Mouse (Mus musculus) neural tube, embryonic 13.5 days (tissue): ENCODE data around the gene Gpx4. TPM values are rescaled to one million over a fixed set of nuclear protein-coding genes. Genes with fewer than 3 reads are reported as not detected.
A peak's percentile ranks its signal among the peaks of the same experiment; 100 is the strongest.

Experiments
- ATAC-seq: fragments of 200-750 bp; cut with Nextera tagmentation; 2 replicates; pipeline ENCODE4 v1.8.0; 2017; ENCODE audit warnings: low read depth, mild to moderate bottlenecking, moderate TSS enrichment, moderate library complexity
- H3K27ac ChIP-seq: fragments of 300-500 bp; sonication (generic); replicated peaks from 2 replicates; pipeline ENCODE4 v1.5.1; 2015; ENCODE audit warnings: moderate library complexity, mild to moderate bottlenecking, inconsistent platforms
- H3K27me3 ChIP-seq: fragments of 300-500 bp; sonication (generic); 2 replicates; pipeline ENCODE4 v1.6.1; 2015; ENCODE audit warnings: mild to moderate bottlenecking, inconsistent platforms
- H3K36me3 ChIP-seq: fragments of 300-500 bp; sonication (generic); 2 replicates; pipeline ENCODE4 v1.6.1; 2015; ENCODE audit warnings: mild to moderate bottlenecking, inconsistent platforms
- H3K4me1 ChIP-seq: fragments of 300-500 bp; sonication (generic); replicated peaks from 2 replicates; pipeline ENCODE4 v1.6.1; 2015; ENCODE audit warnings: inconsistent platforms
- H3K4me2 ChIP-seq: fragments of 300-500 bp; sonication (generic); 2 replicates; pipeline ENCODE4 v1.6.1; 2015; ENCODE audit warnings: inconsistent platforms, mild to moderate bottlenecking, moderate library complexity
- H3K4me3 ChIP-seq: fragments of 300-500 bp; sonication (generic); 2 replicates; pipeline ENCODE4 v1.5.1; 2015; ENCODE audit warnings: mild to moderate bottlenecking, inconsistent platforms
- H3K9ac ChIP-seq: fragments of 300-500 bp; sonication (generic); 2 replicates; pipeline ENCODE4 v1.6.1; 2015; ENCODE audit warnings: moderate library complexity, mild to moderate bottlenecking, inconsistent platforms
- H3K9me3 ChIP-seq: fragments of 300-500 bp; sonication (generic); 2 replicates; pipeline ENCODE4 v1.6.1; 2016; ENCODE audit warnings: inconsistent platforms
- WGBS: fragments of 180-500 bp; shearing (Covaris S2); methylation state at CpG from one replicate; pipeline ENCODE4 v1.1.7; 2015; 5-methylcytosine and 5-hydroxymethylcytosine counted together
- polyA plus RNA-seq: library from polyadenylated mRNA; unstranded; fragments of >200 nt; fragmentation: Nextera tagmentation; extraction: Ambion mirVana; gene quantifications from 2 replicates; pipeline ENCODE4 v1.2.1, GENCODE M21; 2015

Gene Gpx4
- polyA plus RNA-seq, 1 experiment from 2014 or later = 556 TPM

GRCm38 (mm10) chr10:80080396-80081070, 33.6 kb downstream of the Gpx4 start:
- 85% methylated on average over 16 of the region's 16 CpGs for WGBS
- no peak overlapping the region for H3K27ac ChIP-seq
- no peak overlapping the region for H3K9ac ChIP-seq
- H3K4me1 ChIP-seq = peaks cover 1% of the 10 kb centered on the region; the same call in 1 of the 2 replicates
- H3K9me3 ChIP-seq = no peaks in the 10 kb centered on the region
- no peaks in the 10 kb centered on the region for H3K27me3 ChIP-seq
- no peak overlapping the region for H3K4me3 ChIP-seq
- ATAC-seq = no peak
- H3K4me2 ChIP-seq = no peak overlapping the region
- H3K36me3 ChIP-seq = peaks cover 78% of the 10 kb centered on the region

- Histone ChIP-seq H3K4me3 (no peak overlapping the region), H3K4me2 (no peak overlapping the region), H3K9me3 (no peaks in the 10 kb centered on the region), H3K36me3 (peaks cover 78% of the 10 kb centered on the region), H3K9ac (no peak overlapping the region), H3K4me1 (no peaks in the 10 kb centered on the region), H3K27me3 (no peaks in the 10 kb centered on the region), H3K27ac (no peak overlapping the region)
- no peak for ATAC-seq
- WGBS = 79% methylated on average over 3 of the region's 3 CpGs
These were observed 34.1 kb downstream of the Gpx4 start for GRCm38 (mm10) chr10:80081075-80081474.

DNA sequence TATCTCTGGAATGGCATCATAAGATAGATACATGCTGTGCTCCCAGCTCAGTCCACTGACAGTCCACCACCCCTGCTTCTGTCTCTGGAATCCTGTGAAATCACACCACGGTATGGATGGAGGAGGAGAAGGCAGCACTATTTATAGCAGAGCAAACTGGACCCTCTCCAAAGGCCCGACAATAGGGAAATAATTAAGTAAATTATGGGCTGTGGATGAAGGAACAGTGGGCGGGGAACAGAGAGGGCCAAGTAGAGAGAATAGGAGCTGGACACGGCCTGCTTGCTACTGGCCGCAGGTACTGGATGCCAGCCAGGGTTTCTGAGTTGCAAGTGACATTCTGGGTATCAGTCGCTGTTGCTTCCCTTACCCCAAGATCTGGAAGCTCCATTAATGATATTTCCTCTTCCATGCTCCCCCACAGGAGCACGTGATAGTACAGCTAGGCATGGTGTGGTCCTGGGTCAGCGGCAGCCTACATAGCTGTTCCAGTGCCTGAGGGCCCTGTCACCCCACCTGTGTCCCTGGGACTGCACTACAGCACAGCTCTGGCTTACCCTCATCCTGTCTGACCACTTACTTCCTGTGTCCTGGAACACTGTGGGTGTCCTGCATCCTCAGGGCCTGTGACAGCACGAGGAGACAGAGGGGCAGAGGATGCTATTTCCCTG, 38.0 kb downstream of the Gpx4 start:
- no peaks in the 10 kb centered on the region for H3K27me3 ChIP-seq
- WGBS = 65% methylated on average over 9 of the region's 9 CpGs
- no peak overlapping the region for H3K4me2 ChIP-seq
- ATAC-seq = no peak
- H3K9me3 ChIP-seq = no peaks in the 10 kb centered on the region
- no peak overlapping the region for H3K4me3 ChIP-seq
- H3K27ac ChIP-seq = no peak overlapping the region
- peaks cover 53% of the 10 kb centered on the region for H3K36me3 ChIP-seq
- peaks cover 4% of the 10 kb centered on the region; the same call in 1 of the 2 replicates for H3K4me1 ChIP-seq
- no peak overlapping the region for H3K9ac ChIP-seq

DNA sequence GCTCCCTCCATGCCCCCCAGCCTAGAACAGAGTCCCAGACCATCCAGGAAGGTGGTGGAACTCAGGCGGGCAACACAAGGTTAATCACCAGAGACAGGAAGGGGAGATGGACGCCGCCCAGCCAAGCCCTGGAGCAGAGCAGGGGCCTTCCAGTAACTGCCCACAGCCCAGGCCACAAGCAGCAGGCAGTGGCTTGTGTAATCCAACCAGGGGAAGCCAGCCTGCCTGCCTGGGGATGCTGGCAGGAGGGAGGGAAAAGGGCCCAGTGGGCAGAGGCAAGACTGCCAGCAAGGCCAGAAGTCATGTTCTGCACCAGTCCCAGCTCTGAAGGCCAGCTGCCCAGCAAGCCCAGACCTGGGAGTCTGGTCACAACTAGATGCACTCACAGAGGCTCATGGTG, 39.9 kb downstream of the Gpx4 start:
- ATAC-seq = no peak
- Histone ChIP-seq H3K36me3 (peaks cover 34% of the 10 kb centered on the region), H3K4me2 (no peak overlapping the region)

DNA sequence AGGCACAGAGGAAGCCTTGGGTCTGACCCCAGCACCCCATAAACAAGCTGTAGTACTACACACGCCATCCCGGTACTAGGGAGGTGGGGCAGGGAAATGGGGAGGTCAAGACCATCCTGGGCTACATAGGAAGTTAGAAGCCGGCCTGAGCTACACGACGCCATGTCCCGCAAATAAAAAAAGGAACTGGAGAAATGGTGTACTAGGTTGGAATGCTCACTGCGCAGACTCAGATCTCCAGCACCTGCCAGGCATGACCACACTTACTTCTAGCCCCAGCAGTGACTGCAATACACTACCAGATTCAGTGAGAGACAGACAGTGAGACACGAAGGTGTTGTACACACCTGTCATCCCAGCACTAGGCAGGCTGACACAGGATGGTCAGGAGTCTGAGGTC, 40.5 kb downstream of the Gpx4 start:
- 91% methylated on average over 8 of the region's 8 CpGs for WGBS
- ATAC-seq = no peak

More for the DNA sequence above, 39.9 kb downstream of the Gpx4 start:
- H3K27ac ChIP-seq = no peak overlapping the region
- WGBS = 83% methylated on average over 3 of the region's 3 CpGs
- H3K4me3 ChIP-seq = no peak overlapping the region
- H3K9me3 ChIP-seq = no peaks in the 10 kb centered on the region
- H3K4me1 ChIP-seq = peaks cover 4% of the 10 kb centered on the region; the same call in 1 of the 2 replicates
- no peak overlapping the region for H3K9ac ChIP-seq
- no peaks in the 10 kb centered on the region for H3K27me3 ChIP-seq

GRCm38 (mm10) chr10:80089146-80089545, 42.2 kb downstream of the Gpx4 start:
- no peak overlapping the region for H3K27ac ChIP-seq
- no peak overlapping the region for H3K9ac ChIP-seq
- peaks cover 11% of the 10 kb centered on the region for H3K36me3 ChIP-seq
- peaks cover 4% of the 10 kb centered on the region; the same call in 1 of the 2 replicates for H3K4me1 ChIP-seq
- no peak for ATAC-seq
- H3K4me2 ChIP-seq = no peak overlapping the region
- 51% methylated on average over 4 of the region's 4 CpGs for WGBS
- no peaks in the 10 kb centered on the region for H3K9me3 ChIP-seq
- H3K4me3 ChIP-seq = no peak overlapping the region
- H3K27me3 ChIP-seq = no peaks in the 10 kb centered on the region

More for the DNA sequence above, 40.5 kb downstream of the Gpx4 start:
- H3K9me3 ChIP-seq = no peaks in the 10 kb centered on the region
- no peak overlapping the region for H3K4me2 ChIP-seq
- no peak overlapping the region for H3K4me3 ChIP-seq
- no peak overlapping the region for H3K27ac ChIP-seq
- no peak overlapping the region for H3K9ac ChIP-seq
- H3K27me3 ChIP-seq = no peaks in the 10 kb centered on the region
- peaks cover 28% of the 10 kb centered on the region for H3K36me3 ChIP-seq
- peaks cover 4% of the 10 kb centered on the region; the same call in 1 of the 2 replicates for H3K4me1 ChIP-seq

- Histone ChIP-seq H3K4me1 (peaks cover 4% of the 10 kb centered on the region; the same call in 1 of the 2 replicates), H3K36me3 (no peaks in the 10 kb centered on the region), H3K27ac (no peak overlapping the region), H3K27me3 (no peaks in the 10 kb centered on the region), H3K9me3 (no peaks in the 10 kb centered on the region), H3K4me3 (no peak overlapping the region), H3K4me2 (no peak overlapping the region), H3K9ac (no peak overlapping the region)
- ATAC-seq = no peak
- WGBS = 89% methylated on average over 6 of the region's 6 CpGs
These were observed 44.6 kb downstream of the Gpx4 start for GRCm38 (mm10) chr10:80091527-80091926.

DNA sequence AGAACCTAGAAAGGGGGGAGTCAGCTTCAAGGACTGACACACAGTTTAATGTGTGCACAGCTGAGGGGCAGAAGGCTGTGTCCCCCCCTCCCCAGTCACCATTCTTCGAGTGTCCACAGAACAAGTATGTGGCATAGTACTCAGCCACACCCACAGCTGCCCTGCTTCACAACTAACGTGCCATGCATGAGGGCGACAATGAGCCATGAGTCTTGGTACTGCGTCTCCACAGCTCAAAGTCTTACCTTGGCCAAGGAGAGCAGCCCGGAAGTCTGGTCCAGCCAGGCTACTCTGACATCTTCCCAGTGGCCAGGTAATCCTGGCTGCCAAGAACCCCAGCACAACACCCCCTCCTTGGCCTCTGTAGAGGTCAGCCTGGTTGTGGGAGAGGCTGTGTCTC, 45.7 kb downstream of the Gpx4 start:
- Histone ChIP-seq H3K9ac (no peak overlapping the region), H3K27me3 (no peaks in the 10 kb centered on the region), H3K36me3 (no peaks in the 10 kb centered on the region), H3K4me3 (no peak overlapping the region), H3K27ac (no peak overlapping the region), H3K9me3 (no peaks in the 10 kb centered on the region), H3K4me2 (no peak overlapping the region), H3K4me1 (peaks cover 12% of the 10 kb centered on the region; the same call in 1 of the 2 replicates)
- ATAC-seq = no peak
- WGBS = 78% methylated on average over 5 of the region's 5 CpGs

- Histone ChIP-seq H3K27me3 (no peaks in the 10 kb centered on the region), H3K4me3 (no peak overlapping the region), H3K4me1 (peaks cover 10% of the 10 kb centered on the region; the same call in 1 of the 2 replicates), H3K9ac (no peak overlapping the region), H3K4me2 (no peak overlapping the region), H3K27ac (no peak overlapping the region), H3K9me3 (no peaks in the 10 kb centered on the region), H3K36me3 (no peaks in the 10 kb centered on the region)
- no peak for ATAC-seq
- whole genome bisulfite sequencing = 94% methylated on average over 6 of the region's 6 CpGs
These were observed 47.1 kb downstream of the Gpx4 start for GRCm38 (mm10) chr10:80094085-80094484.

GRCm38 (mm10) chr10:80094684-80095083, 47.7 kb downstream of the Gpx4 start:
- Histone ChIP-seq H3K9me3 (no peaks in the 10 kb centered on the region), H3K4me2 (no peak overlapping the region), H3K4me3 (no peak overlapping the region), H3K36me3 (no peaks in the 10 kb centered on the region), H3K27me3 (no peaks in the 10 kb centered on the region), H3K9ac (no peak overlapping the region), H3K4me1 (peaks cover 9% of the 10 kb centered on the region; the same call in 1 of the 2 replicates), H3K27ac (no peak overlapping the region)
- no peak for ATAC-seq
- 90% methylated on average over 3 of the region's 3 CpGs for WGBS

- Histone ChIP-seq H3K4me2 (no peak overlapping the region), H3K36me3 (no peaks in the 10 kb centered on the region), H3K27ac (no peak overlapping the region), H3K27me3 (no peaks in the 10 kb centered on the region), H3K9me3 (no peaks in the 10 kb centered on the region), H3K4me3 (no peak overlapping the region), H3K4me1 (peaks cover 13% of the 10 kb centered on the region; the same call in 1 of the 2 replicates), H3K9ac (peak overlapping the region; percentile 8; the same call in 1 of the 2 replicates)
- ATAC-seq = no peak
- WGBS = 94% methylated on average over 5 of the region's 5 CpGs
These were observed 48.6 kb downstream of the Gpx4 start for GRCm38 (mm10) chr10:80095547-80095946.

- Histone ChIP-seq H3K4me1 (peaks cover 28% of the 10 kb centered on the region), H3K36me3 (no peaks in the 10 kb centered on the region), H3K9ac (no peak overlapping the region), H3K4me2 (no peak overlapping the region), H3K9me3 (no peaks in the 10 kb centered on the region), H3K27me3 (no peaks in the 10 kb centered on the region), H3K27ac (no peak overlapping the region), H3K4me3 (no peak overlapping the region)
- ATAC-seq = no peak
- 10% methylated on average over 7 of the region's 7 CpGs for WGBS
These were observed 50.3 kb downstream of the Gpx4 start for GRCm38 (mm10) chr10:80097275-80097674.
